Mouse (Mus musculus): ENCODE data around the gene Ropn1l. TPM values are rescaled to one million over a fixed set of nuclear protein-coding genes. Genes with fewer than 3 reads are reported as not detected.

Gene Ropn1l
- polyA plus RNA-seq (2012; rRNA removed) = 0.80 and 1.3 TPM in 2 replicates

DNA sequence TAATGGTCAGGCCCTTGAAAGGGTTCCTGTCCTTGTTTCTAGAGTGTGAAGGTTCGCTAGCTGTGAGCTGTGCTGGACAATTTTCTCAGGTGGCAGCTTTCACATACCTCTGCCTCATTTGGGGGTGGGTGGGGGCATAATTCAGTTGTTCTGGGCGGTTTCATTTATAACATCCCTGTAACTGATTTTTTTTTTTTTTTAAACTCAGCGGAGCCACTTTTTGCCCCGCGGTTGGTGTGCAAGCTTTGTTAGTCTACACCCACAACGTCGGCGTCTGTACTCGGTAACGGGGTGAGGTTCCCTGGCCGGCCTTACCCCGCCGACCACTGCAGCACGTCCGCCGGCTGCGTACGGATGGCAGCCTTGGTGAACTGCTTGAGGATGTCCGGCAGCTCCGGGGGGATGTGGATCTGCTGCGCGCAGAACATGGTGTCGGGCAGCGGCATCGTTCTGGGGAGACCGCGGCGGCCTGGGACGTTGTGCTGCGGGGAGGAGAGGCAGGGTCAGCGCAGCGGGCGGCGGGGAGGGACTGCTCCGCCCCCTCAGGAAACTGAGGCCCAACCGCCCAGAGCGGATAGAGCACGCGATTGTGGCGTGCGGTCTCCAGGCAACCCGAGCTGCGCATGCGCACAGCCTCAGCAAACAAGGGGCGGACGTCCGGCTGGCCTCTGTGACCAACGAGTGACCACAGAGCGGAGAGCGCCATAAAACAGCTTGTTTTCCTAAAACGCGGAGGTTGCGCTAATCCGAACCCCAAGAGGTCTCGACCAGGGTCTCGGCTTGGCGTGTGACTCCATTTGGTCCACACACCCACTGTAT, at the start of gene Ropn1l:
Gene Ropn1l (minus strand): TSS at position 640 of the 819 bp plus-strand sequence.

Other genes with a start within 250 kb of the Ropn1l start
- gene Dap, start 229.4 kb downstream of the Ropn1l start, polyA plus RNA-seq (2012; rRNA removed) = 18.4 and 24.8 TPM in 2 replicates
- gene Ankrd33b, start 86.0 kb downstream of the Ropn1l start, polyA plus RNA-seq (2012; rRNA removed) = 0.25 and 0.31 TPM in 2 replicates
- 8.6 and 10.7 TPM in 2 replicates for gene March6, start 77.3 kb upstream of the Ropn1l start, polyA plus RNA-seq (2012; rRNA removed)
- 4.7 and 5.7 TPM in 2 replicates for gene Cmbl, start 111.7 kb upstream of the Ropn1l start, polyA plus RNA-seq (2012; rRNA removed)
- gene Cct5, start 148.1 kb upstream of the Ropn1l start, polyA plus RNA-seq (2012; rRNA removed) = 174 and 189 TPM in 2 replicates
- 6.6 and 7.9 TPM in 2 replicates for gene Fam173b, start 148.1 kb upstream of the Ropn1l start, polyA plus RNA-seq (2012; rRNA removed)